Mouse (Mus musculus) NIH3T3 (cell line): Measurements from ENCODE around the gene Olfr952.

Source experiments
- DNase-seq: peaks from one replicate; pipeline ENCODE4 v3.0.0-alpha.2; 2012; ENCODE audit warnings: low read depth

Olfr952 gene

GRCm38 (mm10) chr9:39427048-39427447 lies at the start of gene Olfr952:
TSS of gene Olfr952 (minus strand) at chr9:39427148.
- DNase-seq: no peak

DNA sequence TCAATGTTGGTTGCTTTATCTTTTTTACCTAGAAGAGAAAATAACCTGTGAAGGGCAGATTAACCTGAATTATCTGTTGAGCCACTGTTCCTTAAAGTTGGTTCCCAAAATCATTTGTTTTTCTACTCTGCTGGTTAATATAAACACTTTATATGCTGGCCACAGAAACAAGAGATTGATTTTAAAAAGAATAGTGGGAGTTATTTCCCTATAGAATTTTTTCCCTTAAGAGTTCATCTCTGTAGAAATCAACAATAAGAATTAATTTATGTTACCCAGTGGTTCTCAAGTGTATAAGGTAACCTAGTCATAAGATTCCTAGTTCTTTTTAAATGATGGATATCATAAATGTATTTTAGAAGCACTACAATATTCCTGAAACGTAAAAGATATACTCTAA lies 44.9 kb upstream of the Olfr952 start, which contains the start of gene Olfr955:
Gene Olfr955, minus strand, starts transcription at position 101 of the 400 bp plus-strand sequence.
- no peak for DNase-seq

- no peak for DNase-seq
Observed at GRCm38 (mm10) chr9:39456401-39456800, 29.5 kb upstream of the Olfr952 start, which contains the start of gene Olfr954. TSS of gene Olfr954 (plus strand) at chr9:39456701.

DNA sequence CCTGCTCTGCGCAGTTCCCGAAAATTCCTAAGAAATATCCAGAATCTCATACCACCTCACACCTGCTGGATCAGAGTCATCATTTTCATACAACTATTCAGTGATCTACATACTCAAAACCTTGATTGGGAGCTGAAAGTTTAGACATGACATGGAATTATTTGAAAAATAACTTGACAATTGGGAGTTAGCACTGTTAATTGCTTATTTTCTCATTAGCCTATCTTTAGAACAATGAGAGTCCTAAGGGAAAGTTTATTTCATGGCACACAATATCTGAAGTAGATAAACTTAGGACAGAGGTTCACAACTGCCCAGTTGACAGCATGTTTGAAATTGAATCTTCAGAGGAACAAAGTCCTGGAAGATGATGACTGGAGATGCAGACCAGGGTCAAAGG lies 39.8 kb downstream of the Olfr952 start, which contains the start of gene Olfr951:
Gene Olfr951, plus strand, starts transcription at position 301 of the 400 bp plus-strand sequence.
- DNase-seq: no peak
